Mouse (Mus musculus): ENCODE data around the gene Mettl7b.

The Mettl7b gene

DNA sequence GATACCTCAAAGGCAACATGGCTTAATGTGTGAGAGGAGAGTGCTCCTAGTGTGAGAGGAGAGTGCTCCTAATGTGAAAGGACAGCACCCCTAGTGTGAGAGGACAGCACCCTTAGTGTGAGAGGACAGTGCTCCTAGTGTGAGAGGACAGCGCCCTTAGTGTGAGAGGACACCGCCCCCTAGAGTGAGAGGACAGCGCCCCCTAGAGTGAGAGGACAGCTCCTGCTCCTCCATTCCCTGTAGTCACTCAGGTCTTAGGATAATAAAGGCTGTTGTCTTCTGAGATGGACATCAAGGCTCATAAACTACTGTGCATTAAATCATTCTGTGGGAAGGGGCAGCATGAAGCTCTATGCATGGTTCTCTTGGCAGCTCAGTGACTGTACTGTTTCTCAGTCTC, 15.1 kb downstream of the Mettl7b start:
- DNase-seq, result peak; percentile 43 to 62

DNA sequence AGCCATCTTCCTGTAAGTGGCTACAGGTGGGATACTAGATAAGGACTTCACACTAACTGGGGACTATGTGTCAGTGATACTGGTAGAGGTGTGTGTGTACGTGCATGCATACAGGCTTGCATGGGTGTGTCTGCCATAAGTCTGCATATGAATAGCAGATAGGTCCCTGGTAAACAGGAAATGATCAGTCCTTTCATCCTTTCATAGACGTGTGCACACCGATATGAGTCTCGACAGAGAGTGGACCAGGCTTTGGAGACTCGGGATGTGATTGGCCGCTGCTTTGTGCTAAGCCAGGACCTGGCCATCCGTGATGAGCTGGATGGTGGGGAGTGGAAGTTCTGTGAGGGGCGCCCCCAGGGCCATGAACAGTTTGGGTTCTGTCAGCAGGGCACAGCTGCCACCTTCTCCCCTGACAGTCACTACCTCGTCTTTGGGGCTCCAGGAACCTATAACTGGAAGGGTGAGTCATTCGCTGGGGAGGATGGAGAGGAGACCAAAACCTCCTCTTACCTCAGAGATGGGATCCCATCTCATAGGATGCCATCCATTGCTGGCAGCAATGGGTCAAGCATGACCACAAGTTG, 20.2 kb downstream of the Mettl7b start:
- no peak for DNase-seq

GRCm38 (mm10) chr10:128938974-128939373, 21.8 kb downstream of the Mettl7b start:
- peak in 1 of 2 experiments; percentile 34 for DNase-seq

GRCm38 (mm10) chr10:128938457-128938856, 22.3 kb downstream of the Mettl7b start:
- DNase-seq, result peak; percentile 91 to 95

DNA sequence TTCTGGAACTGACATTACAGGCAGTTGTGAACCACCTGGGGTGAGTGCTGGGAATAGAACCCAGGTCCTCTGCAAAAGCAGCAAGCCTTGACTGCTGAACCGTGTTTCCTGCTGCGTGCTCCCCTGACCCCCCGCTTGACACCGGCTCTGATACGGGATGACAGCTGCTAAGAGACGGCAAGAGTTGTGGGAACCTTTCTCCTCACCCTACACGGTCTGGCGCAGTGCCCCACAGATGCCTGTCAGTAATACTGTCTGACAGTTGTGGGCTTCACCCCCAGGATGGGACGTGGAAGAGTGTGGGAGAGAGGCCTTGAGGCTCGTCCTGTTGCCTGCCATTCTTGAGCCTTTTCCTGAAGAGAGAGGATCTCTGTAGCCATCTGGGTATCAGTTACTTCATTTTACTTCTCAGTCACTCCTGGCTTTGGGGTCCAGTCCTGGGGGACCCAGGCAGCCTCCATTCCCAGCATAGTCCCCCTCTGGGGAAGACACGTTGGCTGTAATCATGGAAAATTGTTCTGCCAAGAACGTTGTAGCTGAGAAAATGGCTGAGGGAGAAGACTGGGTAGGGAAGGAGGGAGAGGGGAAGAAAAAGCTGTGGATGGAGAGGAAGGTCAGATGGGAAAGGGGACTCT, 22.9 kb downstream of the Mettl7b start:
- peak in 1 of 2 experiments; percentile 31 for DNase-seq

- peak in 1 of 2 experiments; percentile 28 for DNase-seq
These were observed 24.9 kb downstream of the Mettl7b start for GRCm38 (mm10) chr10:128935826-128936440.

DNA sequence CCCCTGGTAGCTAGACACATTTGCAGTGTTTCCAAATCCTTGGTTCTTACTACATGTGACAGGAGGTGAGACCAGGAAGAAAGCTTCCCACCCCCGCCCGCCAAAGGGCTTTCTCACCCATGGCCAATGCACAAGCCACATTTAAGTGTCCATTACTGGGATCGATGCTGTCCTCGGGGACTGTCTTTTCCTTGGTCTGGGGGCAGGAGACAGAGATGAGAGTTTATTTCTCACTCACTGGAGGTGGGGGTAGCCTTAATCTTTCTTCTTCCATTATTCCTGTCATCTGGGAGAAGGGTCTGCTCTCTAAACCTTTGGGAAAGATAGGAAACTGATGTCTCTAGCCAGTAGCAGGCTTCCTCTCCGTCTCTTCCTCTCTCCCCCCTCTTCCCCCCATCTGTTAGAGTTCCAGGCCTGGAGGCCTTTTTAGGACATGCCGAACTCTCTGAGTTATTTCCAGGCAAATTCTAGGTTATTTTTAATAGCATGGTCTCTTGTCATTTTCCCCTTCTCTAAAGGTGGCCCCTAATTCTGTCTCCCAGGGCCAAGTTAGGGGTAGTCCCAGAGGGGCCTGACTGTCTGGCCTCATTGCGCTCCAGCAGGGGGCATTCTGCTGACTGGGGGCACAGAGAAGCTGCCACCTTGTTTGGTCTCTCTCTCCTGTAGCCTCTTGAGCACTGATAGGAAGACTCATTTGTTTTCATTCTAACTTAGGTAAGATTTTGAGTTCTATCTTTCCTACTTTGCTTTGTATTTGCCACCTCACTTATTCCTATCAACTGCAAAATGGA, 25.6 kb downstream of the Mettl7b start:
- no peak for DNase-seq

DNA sequence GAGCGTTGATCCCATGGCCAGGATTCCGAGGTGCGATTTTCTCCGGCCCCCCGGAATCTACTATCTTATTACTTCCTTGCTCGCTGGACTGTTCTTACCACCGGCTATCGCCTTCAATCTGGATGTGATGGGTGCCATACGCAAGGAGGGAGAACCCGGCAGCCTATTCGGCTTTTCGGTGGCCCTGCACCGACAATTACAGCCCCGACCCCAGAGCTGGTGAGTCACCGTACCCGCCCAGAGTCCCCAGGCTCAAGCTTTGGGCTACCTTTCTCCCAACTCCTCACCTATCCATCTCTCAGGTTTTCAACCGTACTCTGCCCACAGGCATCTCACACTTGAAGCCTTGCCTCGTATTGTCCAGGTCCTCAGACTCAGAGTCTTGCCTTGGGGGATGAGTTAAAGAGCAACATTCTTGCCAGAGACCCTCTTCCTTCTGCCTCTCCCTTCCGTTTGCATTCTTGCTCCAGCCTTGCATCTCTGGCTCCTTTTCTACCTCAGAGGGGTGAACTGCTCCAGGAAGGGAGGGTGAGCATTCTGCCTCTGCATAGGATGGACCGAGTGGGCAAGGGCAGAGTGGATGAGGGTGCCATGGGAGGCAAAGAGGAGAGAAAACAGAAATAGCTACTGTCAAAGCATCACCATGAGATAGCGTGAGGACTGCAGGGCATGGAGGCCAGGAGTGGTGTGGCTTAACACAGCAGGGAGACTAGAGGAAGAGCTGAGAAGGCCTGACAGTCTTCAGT, 26.6 kb downstream of the Mettl7b start:
- DNase-seq, result peak; percentile 27 to 46

DNA sequence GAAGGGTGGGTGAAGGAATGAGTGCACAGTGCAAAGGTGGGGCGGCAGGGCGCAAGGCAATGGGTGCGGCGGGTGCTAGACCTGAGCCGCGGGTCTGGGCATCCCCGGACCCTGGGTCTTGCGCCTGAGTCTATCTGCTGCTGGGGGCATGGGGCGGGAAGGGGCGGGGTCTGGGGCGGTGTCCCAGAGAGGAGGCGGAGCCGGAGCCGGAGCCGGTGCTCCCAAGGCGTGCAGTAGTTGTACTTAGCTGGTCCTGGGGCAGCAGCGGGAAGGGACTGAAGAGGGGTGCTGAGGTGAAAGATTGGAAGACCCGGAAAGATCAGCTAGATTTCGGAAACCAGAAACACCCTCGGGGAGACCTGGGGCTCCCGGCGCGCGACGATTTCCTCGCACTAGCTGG, 27.2 kb downstream of the Mettl7b start, which contains the start of gene Itga7:
Itga7 (plus strand) TSS at position 245 of the 400 bp plus-strand sequence.
- DNase-seq, result peak; percentile 57 to 71

DNA sequence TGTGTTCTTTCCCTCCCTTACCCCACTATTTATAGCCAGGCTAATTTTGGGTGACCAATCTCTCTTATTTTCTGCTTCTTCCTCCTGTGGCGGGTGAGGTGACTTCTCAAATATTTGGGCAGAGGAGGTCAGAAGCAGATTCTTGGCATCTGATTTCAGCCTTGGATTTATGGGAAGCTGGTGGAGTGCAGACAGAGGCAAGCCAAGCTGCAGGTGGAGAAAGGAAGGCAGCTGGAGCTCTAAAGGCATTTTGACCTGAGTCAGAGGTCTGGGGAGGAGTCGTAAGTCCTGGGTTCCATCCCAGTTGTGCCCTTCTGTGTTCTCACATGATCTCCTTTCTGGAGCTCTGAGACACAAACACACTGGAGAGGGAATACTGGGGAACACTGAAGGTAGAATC, 29.3 kb downstream of the Mettl7b start:
- no peak for DNase-seq

- no peak for DNase-seq
These were observed 31.0 kb downstream of the Mettl7b start for GRCm38 (mm10) chr10:128929638-128930378.

DNA sequence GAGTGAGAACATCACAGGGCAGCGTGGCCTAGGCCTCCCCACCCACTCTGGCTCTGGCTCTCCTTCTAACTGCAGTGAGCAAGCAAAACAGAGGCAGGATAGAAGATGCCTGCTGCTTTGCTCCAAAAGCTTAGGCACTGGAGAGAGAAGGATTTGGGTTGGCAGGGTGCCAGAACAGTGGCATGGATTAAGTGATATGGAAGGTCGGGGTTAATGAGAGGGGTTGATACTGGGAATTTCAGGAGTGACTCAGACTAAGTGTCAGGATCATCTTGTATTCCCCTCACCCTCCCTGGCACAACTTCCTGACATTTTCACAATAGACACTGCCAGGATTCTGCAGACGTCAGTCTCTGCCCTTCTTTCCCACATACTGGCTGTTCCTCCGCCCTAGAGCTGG, 32.4 kb downstream of the Mettl7b start:
- DNase-seq, result peak in 1 of 2 experiments; percentile 33

- DNase-seq, result no peak
These were observed 36.9 kb downstream of the Mettl7b start, which contains the start of gene Bloc1s1 for GRCm38 (mm10) chr10:128923935-128924334. Gene Bloc1s1, minus strand, starts transcription at chr10:128924035.

DNA sequence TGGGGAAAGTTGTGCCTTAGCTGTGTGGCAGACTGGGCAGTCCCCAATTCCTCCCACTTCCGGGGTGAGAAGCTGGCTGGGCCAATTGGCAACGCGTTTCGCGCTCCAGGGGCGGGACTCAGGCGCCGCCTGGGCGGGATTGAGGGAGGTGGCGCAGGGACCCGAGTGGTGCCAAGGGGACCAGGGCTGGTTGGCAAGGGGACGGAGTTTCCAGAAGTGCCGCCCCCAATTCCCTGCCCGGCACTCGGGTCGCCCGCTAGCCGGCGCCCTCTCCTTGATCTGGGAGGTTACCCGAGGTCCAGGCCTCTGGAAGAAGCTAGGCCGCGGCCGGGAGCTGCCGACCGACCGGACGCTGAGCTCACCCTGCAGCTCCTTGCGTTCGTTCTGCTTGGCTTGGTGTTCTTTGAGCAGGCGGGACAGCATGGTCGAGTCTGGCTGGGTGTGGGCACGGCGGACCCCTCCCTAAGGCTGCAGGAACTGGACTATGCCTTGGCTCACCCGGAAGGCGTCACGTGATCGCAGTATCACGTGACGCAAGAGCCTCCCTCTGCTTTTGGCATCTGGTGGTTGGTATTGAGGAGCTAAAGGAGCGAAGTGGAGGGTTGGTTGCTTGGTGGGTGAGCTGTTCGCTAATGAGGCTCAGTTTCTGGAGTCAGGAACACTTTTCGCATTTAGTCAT, 37.6 kb downstream of the Mettl7b start:
- peak; percentile 90 to 94 for DNase-seq

- DNase-seq, result no peak
These were observed 38.1 kb downstream of the Mettl7b start, which contains the start of gene Rdh5 for GRCm38 (mm10) chr10:128922822-128923012. Gene Rdh5, minus strand, starts transcription at chr10:128922888.

DNA sequence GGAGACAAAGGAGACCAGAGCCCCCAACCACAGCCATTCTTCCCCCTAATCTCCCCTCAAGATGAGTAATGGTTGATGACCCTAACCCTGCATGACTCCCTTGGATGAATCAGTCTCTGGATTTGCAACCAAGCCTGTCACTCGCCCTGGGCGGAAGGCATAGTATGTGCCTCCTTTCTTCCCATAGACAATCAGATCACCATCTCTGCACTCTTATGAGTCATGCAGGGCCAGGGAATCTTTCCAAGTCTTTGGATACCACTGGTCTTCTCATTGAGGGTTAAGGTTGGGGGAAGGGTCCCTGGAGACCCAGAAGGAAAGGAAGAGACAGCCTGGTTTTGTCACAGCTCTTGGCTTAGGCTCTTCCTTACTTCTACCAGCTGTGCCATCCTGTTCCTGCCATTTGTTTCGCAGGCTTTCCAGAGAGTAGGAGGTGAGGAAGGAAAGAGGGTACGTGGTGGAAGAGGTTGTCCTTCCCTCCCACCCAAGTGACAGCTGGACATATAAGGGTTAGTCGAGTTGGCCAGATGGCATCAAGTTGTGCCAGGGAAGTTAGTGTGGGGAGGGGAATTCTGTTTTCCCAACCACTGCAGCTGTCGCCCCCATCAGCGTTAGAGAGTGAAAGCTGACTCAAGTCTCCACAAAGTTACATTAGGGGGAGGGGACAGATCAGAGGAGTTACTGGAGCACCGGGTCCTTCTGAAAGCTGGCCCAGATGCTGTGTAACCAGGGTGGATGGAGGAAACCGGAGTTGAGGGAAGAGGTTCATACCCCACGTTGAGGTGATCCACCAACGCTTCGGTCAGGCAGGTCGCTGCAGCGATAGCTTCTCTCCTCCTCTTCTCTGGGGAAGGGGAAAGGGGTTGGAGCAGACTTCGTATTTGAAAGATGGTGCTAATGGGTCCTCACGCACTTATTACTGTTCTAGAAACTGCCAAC, 38.6 kb downstream of the Mettl7b start:
- no peak for DNase-seq

DNA sequence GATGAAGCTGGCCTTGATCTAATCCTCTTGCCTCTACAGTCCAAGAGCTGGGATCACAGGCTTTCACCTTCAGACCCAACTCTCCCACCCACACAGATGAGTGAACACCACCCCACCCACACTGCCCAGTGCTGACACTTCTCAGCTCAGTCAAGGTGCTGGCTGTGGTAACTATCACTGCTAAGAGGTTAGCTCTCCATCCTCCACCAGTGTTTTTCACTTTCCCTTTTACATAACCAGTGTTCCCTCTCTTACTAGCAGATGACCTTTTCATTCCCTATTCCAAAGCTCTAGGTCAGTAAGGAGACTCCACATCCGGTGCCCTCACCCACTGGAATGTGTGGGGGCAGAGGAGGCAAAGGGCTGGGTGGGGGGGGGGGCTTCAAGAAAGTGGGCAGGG, 39.5 kb downstream of the Mettl7b start:
- DNase-seq, result no peak

DNA sequence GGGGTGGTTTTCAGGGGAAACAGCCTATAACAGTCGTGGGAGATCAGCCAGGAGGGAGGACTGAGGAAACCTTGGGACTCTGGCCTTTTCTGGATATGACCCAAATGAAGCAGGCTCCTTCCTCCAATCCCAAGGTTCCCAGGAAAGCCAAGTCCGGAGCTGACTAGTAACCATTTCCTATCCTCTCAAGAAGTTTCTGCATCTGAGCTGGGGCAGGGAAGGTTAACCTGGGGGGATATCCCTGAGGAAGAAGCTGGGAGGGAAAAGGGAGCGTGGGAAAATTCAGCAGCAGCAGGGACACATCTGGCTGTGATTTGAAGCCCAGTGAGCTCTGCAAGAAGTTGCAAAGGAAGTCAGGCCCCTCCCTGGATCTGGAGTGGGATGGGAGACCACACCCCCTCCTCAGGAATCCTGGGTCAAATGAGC, 40.0 kb downstream of the Mettl7b start:
- no peak for DNase-seq

DNA sequence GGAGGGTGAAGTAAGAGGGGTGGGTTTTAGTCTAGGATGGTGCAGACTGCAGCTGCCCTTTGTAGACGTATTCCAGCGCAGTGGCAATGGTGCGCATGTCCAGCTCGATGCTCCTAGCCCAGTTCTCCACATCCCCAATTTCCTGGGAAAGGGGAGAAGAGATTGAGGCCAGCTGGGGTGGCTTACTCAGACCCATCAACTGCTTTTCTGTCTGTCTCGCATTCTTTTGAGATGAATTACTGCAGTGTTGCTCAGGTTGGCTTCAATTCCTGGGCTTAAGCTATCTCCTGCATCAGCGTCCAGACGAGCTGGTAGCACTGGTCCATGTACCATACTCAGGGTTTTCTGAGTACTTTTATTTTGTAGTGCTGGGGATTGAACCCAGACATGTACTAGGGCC, 40.8 kb downstream of the Mettl7b start:
- DNase-seq, result no peak

DNA sequence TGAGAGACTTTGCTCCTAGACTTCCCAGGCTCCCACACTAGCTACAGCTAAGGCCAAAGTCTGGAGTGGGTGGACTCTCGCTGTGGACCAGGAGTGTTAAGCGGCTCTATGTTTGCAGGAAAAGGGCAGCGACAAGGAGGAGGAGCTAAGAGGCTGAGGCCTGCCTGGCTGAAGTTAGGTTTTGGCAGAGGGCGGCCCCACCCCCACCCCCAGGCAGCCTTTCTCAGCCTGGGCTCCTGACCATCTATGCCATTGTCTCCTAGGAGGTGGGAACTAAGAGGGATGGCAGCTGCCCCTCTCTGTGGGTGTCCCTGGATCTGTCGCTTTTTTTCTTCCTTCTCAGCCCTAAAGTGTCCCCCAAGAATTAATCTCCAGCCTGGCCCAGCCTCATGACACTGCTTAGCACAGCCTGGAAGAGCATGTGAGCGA, 41.6 kb downstream of the Mettl7b start:
- peak; percentile 47 to 56 for DNase-seq

Measured in cerebellum, postnatal 36 days (tissue).